Mouse (Mus musculus) megakaryocyte, embryonic 14.5 days (primary cell): ENCODE measurements around the gene Gls2.

Experiments used
- FLI1 ChIP-seq: IDR thresholded peaks from 2 replicates; pipeline ENCODE4 v1.6.1; 2012; ENCODE audit warnings: low read length, inconsistent platforms, mixed read lengths
- GATA1 ChIP-seq: IDR thresholded peaks from 3 replicates; pipeline ENCODE4 v1.6.1; 2012; ENCODE audit warnings: mixed read lengths, low read length, inconsistent platforms, borderline replicate concordance

DNA sequence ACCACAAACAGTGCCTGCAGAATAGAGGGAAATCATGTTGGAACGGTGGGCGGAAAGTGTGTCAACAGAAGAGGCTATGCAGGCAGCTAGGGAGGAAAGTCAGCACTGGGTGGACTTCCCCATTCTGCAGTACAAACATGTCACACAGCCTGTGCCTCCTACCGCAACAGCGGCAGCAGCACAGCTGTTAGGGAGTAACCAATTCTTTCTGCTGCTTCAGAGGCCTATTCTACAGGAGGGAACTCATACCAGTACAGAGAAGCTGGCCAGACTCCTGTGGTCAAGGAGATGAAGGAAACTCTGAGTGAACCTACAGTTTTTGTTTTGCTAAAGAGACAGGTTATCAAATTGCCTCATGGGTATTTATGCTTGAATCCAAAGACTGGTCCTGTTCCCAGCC lies 64.7 kb downstream of the Gls2 start:
- TF ChIP-seq GATA1, result no peak
- no peak for TF ChIP-seq FLI1
